Mouse (Mus musculus) small intestine, adult 2 months (tissue): ENCODE measurements around the gene Dnajc27. TPM values are rescaled to one million over a fixed set of nuclear protein-coding genes. Genes with fewer than 3 reads are reported as not detected.

Experiments
- H3K27ac ChIP-seq: fragments of 200-500 bp; 2 replicates; pipeline ENCODE4 v1.5.1; 2012; ENCODE audit warnings: low read depth, low read length, control low read depth, inconsistent platforms; ENCODE audit not compliant: insufficient read depth
- H3K27me3 ChIP-seq: fragments of 200-500 bp; 2 replicates; pipeline ENCODE4 v1.6.1; 2012; ENCODE audit warnings: mild to moderate bottlenecking, moderate library complexity, low read length, inconsistent platforms; ENCODE audit not compliant: control insufficient read depth, insufficient read depth
- H3K36me3 ChIP-seq: fragments of 200-500 bp; 2 replicates; pipeline ENCODE4 v1.6.1; 2012; ENCODE audit warnings: mild to moderate bottlenecking, low read length, control low read depth, inconsistent platforms; ENCODE audit not compliant: control insufficient read depth, insufficient read depth
- H3K4me1 ChIP-seq: fragments of 200-500 bp; 2 replicates; pipeline ENCODE4 v1.6.1; 2012; ENCODE audit warnings: low read length, inconsistent platforms, mixed read lengths; ENCODE audit not compliant: control insufficient read depth, insufficient read depth, insufficient read length
- H3K4me3 ChIP-seq: fragments of 200-500 bp; 2 replicates; pipeline ENCODE4 v1.5.1; 2012; ENCODE audit warnings: low read depth, mild to moderate bottlenecking, control low read depth, inconsistent platforms, low read length, moderate library complexity
- CTCF ChIP-seq: fragments of 200-500 bp; IDR thresholded peaks from 2 replicates; pipeline ENCODE4 v1.5.1; 2012; ENCODE audit warnings: low read depth, mild to moderate bottlenecking, control low read depth, inconsistent platforms, low read length, moderate library complexity, mixed read lengths; ENCODE audit not compliant: insufficient replicate concordance, insufficient read length; ENCODE audit errors: extremely low read depth
- POLR2A ChIP-seq: fragments of 200-500 bp; IDR thresholded peaks from 2 replicates; pipeline ENCODE4 v1.6.1; 2012; ENCODE audit warnings: low read depth, mild to moderate bottlenecking, control low read depth, inconsistent platforms, low read length, moderate library complexity
- WGBS: fragments of 180-500 bp; shearing (Covaris S2); methylation state at CpG from one replicate; pipeline ENCODE4 v1.1.7; 2018; 5-methylcytosine and 5-hydroxymethylcytosine counted together
- polyA plus RNA-seq: library from polyadenylated mRNA; depleted of rRNA; stranded (reverse); fragments of >200 nt; gene quantifications from 2 replicates; pipeline ENCODE4 v1.2.3, GENCODE M21; 2012

Dnajc27 gene
- polyA plus RNA-seq, 1 experiment, result 1.4 TPM

DNA sequence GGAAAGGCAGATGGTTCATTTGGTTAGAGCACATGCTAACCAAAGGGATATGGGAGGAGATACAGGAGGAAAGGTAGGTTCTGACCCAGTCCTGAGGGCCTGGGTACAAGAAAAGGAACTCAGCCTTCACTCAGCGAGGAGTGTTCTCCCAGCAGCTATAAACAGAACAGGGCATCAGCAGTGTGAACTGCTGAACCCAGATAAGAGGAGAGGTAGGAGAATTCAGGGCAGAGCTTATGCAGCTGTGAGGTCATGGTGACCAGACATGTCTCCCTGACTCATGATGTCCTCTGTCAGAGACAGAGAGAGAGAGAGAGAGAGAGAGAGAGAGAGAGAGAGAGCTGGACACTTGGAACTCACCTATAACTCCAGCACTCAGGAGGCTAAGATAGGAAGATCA, 36.4 kb upstream of the Dnajc27 start:
- Histone ChIP-seq H3K4me3 (no peak overlapping the region), H3K4me1 (no peaks in the 10 kb centered on the region), H3K27ac (no peak overlapping the region), H3K27me3 (no peaks in the 10 kb centered on the region), H3K36me3 (no peaks in the 10 kb centered on the region)
- WGBS, result 25% methylated on average over 1 of the region's 1 CpGs
- no peak for TF ChIP-seq POLR2A
- no peak for TF ChIP-seq CTCF

DNA sequence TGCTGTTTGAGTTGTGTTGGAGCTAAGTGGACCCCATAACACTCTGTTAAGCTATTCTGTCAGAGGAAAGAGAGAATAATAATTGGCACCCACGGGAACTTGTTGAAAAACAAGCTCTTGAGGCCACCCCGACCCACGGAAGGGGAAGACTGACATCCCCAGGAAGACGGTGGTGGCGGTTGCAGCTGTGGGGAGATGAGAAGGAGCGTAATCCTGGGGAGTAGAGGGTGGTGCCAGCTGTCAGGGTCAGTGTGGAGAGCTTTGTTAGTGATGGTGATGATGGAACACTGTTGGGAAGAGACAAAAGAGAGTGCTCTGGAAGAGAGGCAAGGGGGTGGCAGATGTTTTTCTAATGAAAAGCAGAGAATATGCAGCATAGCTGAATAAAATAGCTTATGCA, 34.4 kb upstream of the Dnajc27 start:
- H3K4me1 ChIP-seq, result no peaks in the 10 kb centered on the region

DNA sequence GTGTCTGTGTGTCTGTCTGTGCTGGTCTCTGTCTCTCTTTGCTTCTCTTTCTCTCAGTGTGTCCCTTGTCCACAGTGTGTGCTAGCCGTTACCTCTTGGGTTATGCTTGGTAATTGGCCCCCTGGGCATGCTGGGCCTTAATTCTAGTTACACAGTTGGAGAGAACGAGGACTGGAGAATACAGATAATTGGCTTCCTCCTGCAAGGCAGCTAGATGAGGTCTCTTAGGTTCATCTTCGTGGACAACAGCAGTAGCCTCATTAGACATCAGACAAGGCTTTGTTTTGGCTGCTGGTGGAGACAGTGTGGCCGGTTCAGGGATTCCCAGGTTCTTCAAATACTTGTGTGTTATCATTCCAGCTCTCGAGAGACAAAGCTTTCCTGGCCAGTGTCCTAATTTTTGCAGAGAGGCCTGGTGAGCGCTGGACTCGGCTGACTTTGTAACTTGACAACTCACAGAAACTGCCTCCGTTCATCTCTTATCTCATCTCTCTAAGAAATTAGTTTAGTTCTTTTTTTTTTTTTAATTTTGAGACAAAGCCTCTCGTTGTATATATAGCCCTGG, 31.4 kb upstream of the Dnajc27 start:
- Histone ChIP-seq H3K27me3 (peaks cover 3% of the 10 kb centered on the region; the same call in 1 of the 2 replicates), H3K4me1 (no peaks in the 10 kb centered on the region), H3K4me3 (no peak overlapping the region), H3K36me3 (no peaks in the 10 kb centered on the region), H3K27ac (no peak overlapping the region)
- WGBS, result 66% methylated on average over 9 of the region's 9 CpGs
- TF ChIP-seq CTCF, result no peak
- no peak for TF ChIP-seq POLR2A

More for the DNA sequence above, 34.4 kb upstream of the Dnajc27 start:
- WGBS, result 63% methylated on average over 6 of the region's 6 CpGs
- H3K4me3 ChIP-seq, result no peak overlapping the region
- TF ChIP-seq POLR2A (no peak), CTCF (no peak)
- no peaks in the 10 kb centered on the region for H3K36me3 ChIP-seq
- no peak overlapping the region for H3K27ac ChIP-seq
- H3K27me3 ChIP-seq, result no peaks in the 10 kb centered on the region

DNA sequence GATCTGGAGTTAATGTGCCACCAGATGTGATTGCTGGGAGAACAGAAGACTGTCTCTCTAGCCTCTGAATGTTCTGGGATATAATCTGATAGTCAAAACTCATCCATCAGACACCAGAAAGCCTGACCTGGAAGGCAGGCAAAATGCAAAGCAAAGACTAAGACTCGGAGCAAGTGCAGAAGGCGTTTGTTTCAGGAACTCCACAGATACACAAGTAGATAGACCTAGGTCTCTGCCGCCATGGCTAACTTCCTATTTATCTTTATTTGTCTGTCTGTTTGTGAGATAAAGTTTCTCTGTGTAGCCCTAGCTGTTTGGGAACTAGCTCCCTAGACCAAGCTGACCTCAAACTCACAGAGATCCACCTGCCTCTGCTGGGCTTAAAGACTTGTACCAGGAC, 28.7 kb upstream of the Dnajc27 start:
- peaks cover 3% of the 10 kb centered on the region; the same call in 1 of the 2 replicates for H3K27me3 ChIP-seq
- TF ChIP-seq POLR2A (no peak), CTCF (no peak)
- no peaks in the 10 kb centered on the region for H3K36me3 ChIP-seq
- H3K27ac ChIP-seq, result no peak overlapping the region
- H3K4me1 ChIP-seq, result no peaks in the 10 kb centered on the region
- 64% methylated on average over 3 of the region's 3 CpGs for WGBS
- no peak overlapping the region for H3K4me3 ChIP-seq

DNA sequence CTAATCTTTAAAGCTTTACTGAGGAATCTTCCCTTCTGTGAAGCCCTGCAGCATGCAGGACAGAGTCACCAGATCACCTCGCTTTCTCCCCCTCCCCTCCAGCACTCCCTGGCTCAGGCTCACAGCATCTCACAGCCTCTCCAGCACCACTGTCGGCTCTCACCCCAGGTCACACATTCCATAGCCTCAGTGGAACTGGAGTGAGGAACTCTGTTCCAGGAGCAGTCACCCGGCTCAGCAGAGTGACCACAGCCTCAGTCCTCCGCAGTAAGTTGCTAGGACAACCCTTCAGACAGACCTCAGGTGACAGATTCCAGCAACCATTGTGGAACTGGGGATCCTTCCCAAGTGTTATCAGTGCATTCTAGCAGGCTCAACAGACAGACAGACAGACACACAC, 27.5 kb upstream of the Dnajc27 start:
- no peak overlapping the region for H3K27ac ChIP-seq
- TF ChIP-seq POLR2A (no peak), CTCF (no peak)
- WGBS, result 37% methylated on average over 4 of the region's 4 CpGs
- peaks cover 3% of the 10 kb centered on the region; the same call in 1 of the 2 replicates for H3K27me3 ChIP-seq
- no peak overlapping the region for H3K4me3 ChIP-seq
- no peaks in the 10 kb centered on the region for H3K4me1 ChIP-seq
- no peaks in the 10 kb centered on the region for H3K36me3 ChIP-seq

DNA sequence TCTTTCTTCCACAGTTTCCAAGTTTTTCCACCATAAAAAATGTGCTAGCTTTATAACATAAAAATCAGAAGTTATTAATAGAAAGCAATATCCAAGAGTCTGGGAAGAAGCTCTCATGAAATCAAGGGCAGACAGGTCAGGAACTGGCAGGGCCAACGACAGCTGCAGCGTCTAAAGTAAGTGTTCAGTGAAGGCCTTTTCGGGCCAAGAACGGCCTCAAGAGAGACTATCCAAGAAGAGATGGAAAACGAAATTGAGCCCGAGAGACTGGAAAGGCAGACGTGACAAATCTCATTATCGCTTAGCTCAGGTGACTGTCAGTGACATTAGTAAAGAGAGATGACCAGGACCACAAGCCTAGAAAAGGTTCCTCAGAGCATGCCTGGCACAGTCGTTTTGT, 24.1 kb upstream of the Dnajc27 start:
- WGBS, result 66% methylated on average over 9 of the region's 9 CpGs

DNA sequence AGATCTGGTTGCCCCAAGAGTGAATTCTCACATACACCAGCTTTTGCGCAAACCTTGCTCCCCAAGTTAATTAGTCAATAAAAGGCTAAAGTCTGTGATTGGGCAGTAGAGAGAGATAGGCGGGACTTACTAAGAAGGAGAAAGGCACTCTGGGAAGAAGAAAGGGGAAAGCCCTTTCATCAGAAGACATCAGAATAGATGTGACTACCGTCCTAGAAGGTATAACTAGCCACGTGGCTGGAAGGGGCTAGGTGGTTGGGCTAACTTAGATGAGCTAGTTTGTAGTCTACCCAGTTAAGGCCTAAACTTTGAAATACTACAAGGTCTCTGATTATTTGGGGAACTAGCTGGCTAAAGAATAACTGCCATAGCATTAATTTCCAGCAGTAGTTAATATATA, 22.7 kb upstream of the Dnajc27 start:
- Histone ChIP-seq H3K4me3 (no peak overlapping the region), H3K36me3 (no peaks in the 10 kb centered on the region), H3K27me3 (no peaks in the 10 kb centered on the region), H3K27ac (no peak overlapping the region), H3K4me1 (no peaks in the 10 kb centered on the region)
- TF ChIP-seq CTCF, result no peak
- no peak for TF ChIP-seq POLR2A
- WGBS, result 71% methylated on average over 4 of the region's 4 CpGs

More for the DNA sequence above, 24.1 kb upstream of the Dnajc27 start:
- peaks cover 3% of the 10 kb centered on the region; the same call in 1 of the 2 replicates for H3K27me3 ChIP-seq
- H3K27ac ChIP-seq, result no peak overlapping the region
- no peak overlapping the region for H3K4me3 ChIP-seq
- no peaks in the 10 kb centered on the region for H3K4me1 ChIP-seq
- no peaks in the 10 kb centered on the region for H3K36me3 ChIP-seq
- TF ChIP-seq CTCF, result no peak

DNA sequence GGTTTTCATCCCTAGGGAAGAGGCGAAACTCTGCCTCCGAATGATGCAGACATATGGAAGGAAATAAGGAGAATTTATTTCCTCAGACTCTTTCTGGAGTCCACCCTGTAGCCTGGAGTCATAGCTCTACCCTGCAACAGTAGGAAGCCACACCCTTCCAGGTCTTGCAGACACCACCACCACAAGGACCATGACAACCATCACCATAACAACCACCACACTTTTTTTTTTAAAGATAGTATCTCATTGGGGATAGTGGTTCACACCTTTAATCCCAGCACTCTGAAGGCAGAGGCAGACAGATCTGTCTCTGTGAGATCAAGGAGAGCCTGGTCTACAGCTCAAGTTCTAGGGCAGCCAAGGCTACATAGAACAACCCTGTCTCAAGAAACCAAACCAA, 16.9 kb upstream of the Dnajc27 start:
- Histone ChIP-seq H3K27me3 (no peaks in the 10 kb centered on the region), H3K27ac (no peak overlapping the region), H3K4me1 (no peaks in the 10 kb centered on the region), H3K36me3 (no peaks in the 10 kb centered on the region), H3K4me3 (no peak overlapping the region)
- WGBS, result 91% methylated on average over 2 of the region's 2 CpGs
- TF ChIP-seq CTCF, result no peak
- TF ChIP-seq POLR2A, result no peak
